Mouse (Mus musculus): ENCODE measurements around the gene 4933421I07Rik. TPM values are rescaled to one million over a fixed set of nuclear protein-coding genes. Genes with fewer than 3 reads are reported as not detected.

The 4933421I07Rik gene
- not detected for total RNA-seq (2023)

DNA sequence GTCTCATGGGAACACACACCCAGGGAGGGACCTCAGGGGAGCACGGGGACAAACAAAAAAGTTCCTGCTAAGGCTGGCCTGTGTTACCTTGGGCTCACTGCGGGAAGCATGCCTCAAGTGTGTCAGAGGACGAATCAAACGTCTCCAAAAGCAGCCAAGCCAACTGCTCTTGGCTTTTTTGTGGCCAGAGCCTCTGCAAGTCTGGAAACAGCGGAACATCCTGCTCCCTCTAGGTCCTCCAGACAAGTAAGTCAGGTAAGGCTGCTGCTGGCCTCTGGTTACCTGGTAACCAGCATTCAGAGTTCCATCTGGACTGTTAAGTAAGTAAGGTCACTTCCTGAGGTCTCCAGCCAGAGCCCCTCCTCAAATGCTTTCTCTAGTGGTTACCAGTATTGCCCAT lies at the start of gene 4933421I07Rik:
Gene 4933421I07Rik, minus strand, starts transcription at position 271 of the 400 bp plus-strand sequence.

Other genes with a start within 250 kb of the 4933421I07Rik start
- not detected for gene Vmn2r61, start 188.1 kb downstream of the 4933421I07Rik start, total RNA-seq (2023)
- 10 to 100 TPM; 32.4 to 38.7 TPM for gene Zfp141, start 57.6 kb upstream of the 4933421I07Rik start, total RNA-seq (2023)
- not detected for gene Gm21028, start 130.5 kb upstream of the 4933421I07Rik start, total RNA-seq (2023)
- gene Zfp977, start 144.4 kb upstream of the 4933421I07Rik start, total RNA-seq (2023), result not detected
- under 1 TPM; 0.27 to 0.29 TPM for gene Zfp976, start 194.5 kb upstream of the 4933421I07Rik start, total RNA-seq (2023)
- gene Zfp975, start 244.6 kb upstream of the 4933421I07Rik start, total RNA-seq (2023), result 1 to 10 TPM; 1.8 to 2.7 TPM